Mouse (Mus musculus): ENCODE data around the gene Pcbp4.
"Not testable (repeated sequence)": the region's sequence is repeated elsewhere in the genome, so short reads cannot be mapped to it uniquely, and the experiment has no call there.

Pcbp4 gene

GRCm38 (mm10) chr9:106482578-106483115 lies 29.6 kb downstream of the Pcbp4 start:
- DNase-seq = no peak

- DNase-seq = no peak
These were observed 30.0 kb downstream of the Pcbp4 start for GRCm38 (mm10) chr9:106483136-106483535.

- no peak for DNase-seq
These were observed 30.5 kb downstream of the Pcbp4 start for GRCm38 (mm10) chr9:106483606-106484005.

- DNase-seq = no peak
These were observed 32.0 kb downstream of the Pcbp4 start for GRCm38 (mm10) chr9:106485076-106485475.

- DNase-seq = not testable (repeated sequence)
These were observed 34.5 kb downstream of the Pcbp4 start for GRCm38 (mm10) chr9:106487602-106488001.

- DNase-seq = no peak
These were observed 46.6 kb downstream of the Pcbp4 start, which contains the start of gene Iqcf1 for GRCm38 (mm10) chr9:106499667-106500066. TSS of gene Iqcf1 (plus strand) at chr9:106499967.

GRCm38 (mm10) chr9:106501846-106502245 lies 48.8 kb downstream of the Pcbp4 start:
- no peak for DNase-seq

- DNase-seq = no peak
These were observed 51.2 kb downstream of the Pcbp4 start for GRCm38 (mm10) chr9:106504246-106504645.

- no peak for DNase-seq
These were observed 56.3 kb downstream of the Pcbp4 start for GRCm38 (mm10) chr9:106509356-106509755.

GRCm38 (mm10) chr9:106512729-106513450 lies 59.8 kb downstream of the Pcbp4 start:
- no peak for DNase-seq

GRCm38 (mm10) chr9:106513566-106513965 lies 60.5 kb downstream of the Pcbp4 start:
- no peak for DNase-seq
